Mouse (Mus musculus) 3134 (cell line): Measurements from ENCODE around the gene Mrgprx1.

ENCODE experiments used
- DNase-seq: peaks from one replicate; pipeline ENCODE4 v3.0.0-alpha.2; 2011; ENCODE audit warnings: low spot score; ENCODE audit not compliant: insufficient read length; ENCODE audit errors: extremely low read depth

Gene Mrgprx1

DNA sequence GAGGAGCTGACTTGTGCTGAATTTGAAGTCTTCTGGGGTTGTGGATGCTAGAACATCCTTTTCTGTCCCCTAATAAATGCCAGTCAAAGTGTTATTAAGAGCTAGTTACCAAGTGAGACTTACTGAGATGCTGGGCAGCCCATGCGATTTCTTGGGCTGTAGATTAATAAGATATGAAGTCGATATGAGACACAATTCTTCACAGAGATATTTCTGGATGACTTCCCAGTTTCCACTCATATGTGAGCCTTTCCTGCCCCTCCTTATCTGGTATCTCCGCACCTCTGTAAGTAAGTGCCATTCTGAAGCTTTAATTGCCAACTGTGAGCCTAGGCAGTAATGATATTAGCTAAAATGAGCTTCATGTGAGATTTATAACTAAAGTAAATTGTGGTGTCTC is at the start of gene Mrgprx1:
Gene Mrgprx1, minus strand, starts transcription at position 101 of the 400 bp plus-strand sequence.
- DNase-seq = no peak

DNA sequence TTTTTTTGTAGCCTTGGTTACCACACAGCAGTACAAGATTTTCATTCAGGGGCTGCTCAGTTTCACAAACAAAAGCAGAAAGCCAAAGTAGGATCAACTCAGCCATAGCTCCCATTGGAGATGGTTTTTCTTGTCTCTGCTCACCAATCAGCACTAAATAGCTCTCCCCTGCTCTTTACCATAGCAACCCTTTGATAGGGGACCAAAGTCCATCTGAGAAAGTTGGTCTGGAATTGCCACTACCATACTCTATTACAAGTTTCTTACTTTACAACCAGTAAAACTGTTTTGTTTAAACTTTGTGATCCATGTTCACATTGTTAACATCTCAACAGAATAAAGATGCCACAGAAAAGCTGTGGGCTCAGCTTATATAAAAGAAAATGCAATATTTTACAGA is 48.1 kb upstream of the Mrgprx1 start:
- DNase-seq = no peak

DNA sequence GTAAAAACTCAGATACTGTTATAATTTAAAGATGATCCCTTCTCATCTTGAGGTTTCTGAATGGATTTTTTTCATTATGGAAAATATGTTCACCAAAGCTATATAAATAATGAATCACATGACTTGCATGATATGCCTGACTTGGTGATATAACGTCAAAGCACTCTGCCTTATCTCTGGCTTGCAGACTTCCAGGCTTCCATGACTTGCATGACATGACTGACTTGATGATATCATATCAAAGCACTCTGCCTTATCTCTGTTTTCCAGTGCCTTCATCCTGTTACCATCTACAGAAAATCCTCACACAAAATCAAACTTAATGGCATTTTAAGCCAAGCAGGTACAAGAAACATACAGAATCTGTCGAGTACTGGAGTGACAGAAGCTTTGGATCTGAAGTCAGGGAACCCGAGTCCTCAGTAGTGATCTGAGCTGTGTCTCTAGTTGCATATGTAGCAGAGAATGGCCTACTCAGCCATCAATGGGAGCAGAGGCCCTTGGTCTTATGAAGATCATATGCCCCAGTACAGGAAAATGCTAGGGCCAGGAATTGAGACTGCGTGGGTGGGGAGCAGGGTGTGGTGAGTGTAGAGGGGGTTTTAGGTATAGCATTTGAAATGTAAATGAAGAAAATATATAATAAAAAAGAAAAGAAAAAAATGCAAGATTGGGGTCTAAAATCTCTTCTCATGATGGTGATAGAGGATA is 19.2 kb upstream of the Mrgprx1 start:
- no peak for DNase-seq

DNA sequence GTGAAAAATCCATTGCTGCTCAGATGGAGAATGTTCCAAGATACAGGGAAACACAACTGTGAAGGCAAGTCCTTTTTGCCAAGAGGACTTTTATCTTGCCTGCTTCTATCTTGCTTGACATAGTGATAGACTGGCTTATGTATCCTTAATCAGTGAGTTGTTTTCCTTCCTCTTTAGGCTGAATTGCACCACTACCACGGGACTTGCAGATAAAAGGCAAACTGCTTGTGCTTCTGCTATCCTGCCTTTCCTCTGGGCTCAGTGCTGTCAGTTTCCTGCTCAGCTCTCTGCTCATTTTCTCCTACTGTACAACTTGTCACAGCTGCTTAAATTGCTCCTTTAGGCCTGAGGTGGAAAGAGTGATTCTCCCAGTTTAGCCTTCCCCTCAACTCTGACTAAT is 16.6 kb upstream of the Mrgprx1 start:
- DNase-seq = no peak

DNA sequence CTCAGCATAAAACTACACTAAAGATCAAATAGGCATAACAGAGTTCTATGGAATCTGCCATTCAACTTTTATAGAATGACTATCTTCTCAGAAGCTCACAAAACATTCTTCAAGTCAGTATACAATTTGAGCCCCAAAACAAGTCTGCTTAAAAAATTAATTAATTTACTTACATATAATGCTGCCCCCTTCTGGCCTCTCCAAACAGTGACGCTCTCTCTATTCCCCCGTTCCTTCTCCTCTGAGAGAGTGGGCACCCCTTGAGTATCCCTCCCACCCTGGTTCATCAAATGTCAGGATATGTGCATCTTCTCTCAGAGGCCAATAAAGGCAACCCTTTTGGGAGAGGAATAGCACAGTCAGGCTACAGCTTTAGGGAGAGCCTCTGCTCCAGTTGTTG is 9.5 kb downstream of the Mrgprx1 start:
- no peak for DNase-seq

DNA sequence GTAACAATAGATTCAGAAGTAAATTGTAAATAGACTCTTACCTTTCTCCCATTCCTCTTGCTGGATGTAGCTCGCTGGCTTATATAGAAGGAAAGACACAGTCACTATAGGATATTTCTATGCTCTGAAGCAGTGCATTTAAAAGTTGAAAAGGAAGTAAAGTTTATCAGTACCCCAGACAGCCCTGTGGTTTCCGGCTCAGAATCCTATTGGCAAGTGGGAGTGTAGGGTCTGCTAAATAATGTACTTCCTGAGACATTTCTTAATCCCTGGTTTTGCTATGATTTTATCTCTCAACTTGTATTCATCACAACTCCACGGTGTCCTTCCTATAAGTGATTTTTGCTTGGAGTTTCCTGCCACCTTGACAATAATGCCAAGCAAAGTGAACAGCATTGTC is 31.7 kb downstream of the Mrgprx1 start:
- no peak for DNase-seq

DNA sequence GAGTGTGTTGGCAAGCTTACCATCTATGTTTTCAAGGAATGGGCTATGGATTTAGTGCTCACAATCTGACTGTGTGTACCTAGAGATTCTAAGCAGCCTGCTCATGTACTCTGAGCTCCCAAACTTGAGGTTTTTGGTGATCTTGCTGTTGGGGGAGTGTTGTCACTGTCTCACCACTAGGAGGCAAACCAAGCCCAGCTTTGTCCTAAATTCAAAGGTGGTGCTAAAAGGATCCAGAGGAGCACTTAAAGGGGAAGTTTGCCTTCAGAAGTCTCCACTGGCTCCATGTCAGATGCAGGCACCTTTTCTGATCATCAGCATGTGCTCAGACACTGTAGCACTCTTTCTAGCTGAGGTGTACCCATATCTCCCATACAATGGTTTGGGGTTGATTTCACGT is 40.6 kb downstream of the Mrgprx1 start:
- DNase-seq = no peak

DNA sequence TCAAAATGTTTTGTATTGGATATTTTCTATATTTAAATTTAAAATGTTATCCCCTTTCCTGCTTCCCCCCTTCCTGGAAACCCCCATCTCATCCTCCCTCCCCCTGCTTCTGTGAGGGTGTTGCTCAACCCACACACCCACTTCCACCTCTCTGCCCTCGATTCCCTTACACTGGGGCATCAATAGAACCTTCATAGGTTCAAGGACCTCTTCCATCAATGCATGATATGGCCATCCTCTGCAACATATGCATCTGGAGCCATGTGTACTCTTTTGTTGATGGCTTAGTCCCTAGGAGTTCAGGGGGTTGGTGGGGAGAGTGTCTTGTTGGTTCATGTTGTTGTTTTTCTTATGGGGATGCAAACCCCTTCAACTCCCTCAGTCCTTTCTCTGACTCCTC is 45.4 kb downstream of the Mrgprx1 start, which contains the start of gene Mrgpra4:
Gene Mrgpra4, minus strand, starts transcription at position 101 of the 400 bp plus-strand sequence.
- DNase-seq = no peak
